ENCODE assay signal across 9 mouse cellular contexts in the genomic region with DNA sequence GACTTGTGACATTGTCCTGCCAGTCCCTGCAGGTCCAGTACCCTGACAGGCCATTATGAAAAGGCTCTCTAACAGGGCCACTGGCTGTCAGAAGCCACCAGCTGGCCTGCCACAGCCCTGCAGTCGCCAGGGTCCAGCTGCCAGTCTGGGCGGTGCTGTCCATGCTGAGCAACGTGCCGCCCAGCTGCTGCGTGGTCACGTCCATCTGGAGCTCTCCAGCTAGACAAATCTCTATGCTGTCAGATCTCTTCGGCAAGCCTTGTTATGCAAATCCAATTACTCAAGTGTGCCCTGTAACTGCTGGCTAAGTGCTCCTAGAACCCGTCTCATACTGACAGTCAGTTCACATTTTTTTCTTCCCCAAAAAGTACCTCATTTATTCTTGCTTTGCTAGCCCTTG. TPM values are rescaled to one million over a fixed set of nuclear protein-coding genes. Genes with fewer than 3 reads are reported as not detected.
DNase-seq lines count a peak whose midpoint lies in the region; ATAC-seq and TF ChIP-seq lines count a peak whose summit lies in the region.
"Had no signal": no experiment of that assay in that cellular context is flagged by ENCODE, and none has a peak within 500 bp of the region (broad histone marks: within the 10 kb centered on the region; RNA-seq: fewer than 3 reads in every experiment).

No protein-coding gene starts in this region.

- peaks cover 6% of the 10 kb centered on the region; the same call in 1 of the 2 replicates for H3K36me3 ChIP-seq in kidney, embryonic 16.5 days (ENCODE audit: insufficient read depth, low read length)
- H3K36me3 ChIP-seq in limb, embryonic 14.5 days (ENCODE audit: control insufficient read depth, insufficient read depth, low read length), result no peaks in the 10 kb centered on the region
- H3K36me3 ChIP-seq: liver, embryonic 15.5 days had no signal

- 14% methylated on average over 8 of the region's 8 CpGs for WGBS in kidney, embryonic 16.5 days
- WGBS in limb, embryonic 14.5 days, result 12% methylated on average over 8 of the region's 8 CpGs

- ATAC-seq in kidney, embryonic 16.5 days (ENCODE audit: low FRiP score, low TSS enrichment), result peak; percentile 83
- ATAC-seq in limb, embryonic 14.5 days (ENCODE audit: low FRiP score, low read depth), result peak; percentile 47; the same call in 1 of the 2 replicates

- H3K4me3 ChIP-seq in kidney, embryonic 16.5 days (ENCODE audit: low read length), result no peak overlapping the region; the same call in 1 of the 2 replicates
- H3K4me3 ChIP-seq in limb, embryonic 14.5 days (replicated peaks; ENCODE audit: low read length), result no peak overlapping the region
- H3K4me3 ChIP-seq: liver, embryonic 15.5 days had no signal

- H3K4me1 ChIP-seq in kidney, embryonic 16.5 days (ENCODE audit: insufficient read depth, low read length), result peaks cover 10% of the 10 kb centered on the region
- no peaks in the 10 kb centered on the region for H3K4me1 ChIP-seq in limb, embryonic 14.5 days (ENCODE audit: control insufficient read depth, insufficient read depth, low read length)
- H3K4me1 ChIP-seq: liver, embryonic 15.5 days had no signal

- H3K27me3 ChIP-seq in kidney, embryonic 16.5 days (ENCODE audit: insufficient read depth, low read length), result no peaks in the 10 kb centered on the region
- no peaks in the 10 kb centered on the region for H3K27me3 ChIP-seq in limb, embryonic 14.5 days (ENCODE audit: control insufficient read depth, insufficient read depth, low read length)
- H3K27me3 ChIP-seq: liver, embryonic 15.5 days had no signal

- peak; percentile 8 to 18 for DNase-seq in cerebellum, postnatal 25 days
- no peak for DNase-seq in cerebellum, adult 11-12 months
- peak; percentile 79 for DNase-seq in embryo, embryonic 11 days
- peak; percentile 59 for DNase-seq in gastrocnemius, postnatal 10 days
- DNase-seq in limb, embryonic 14.5 days (ENCODE audit: low spot score), result peak; percentile 26
- DNase-seq in retina, adult 2 months (ENCODE audit: low read depth, low spot score), result peak; percentile 56
- no peak for DNase-seq in testis, postnatal 14 days (ENCODE audit: low spot score)

- no peaks in the 10 kb centered on the region for H3K9me3 ChIP-seq in kidney, embryonic 16.5 days (ENCODE audit: low read length)
- no peaks in the 10 kb centered on the region for H3K9me3 ChIP-seq in limb, embryonic 14.5 days (ENCODE audit: control insufficient read depth, low read length)
- H3K9me3 ChIP-seq: liver, embryonic 15.5 days had no signal

- H3K27ac ChIP-seq in kidney, embryonic 16.5 days (ENCODE audit: low read length), result 0 out of 2 replicates have a peak overlapping the region, but pooled peaks have one; percentile 12
- H3K27ac ChIP-seq in limb, embryonic 14.5 days (replicated peaks; ENCODE audit: low read depth, low read length), result no peak overlapping the region
- H3K27ac ChIP-seq: liver, embryonic 15.5 days had no signal

- H3K9ac ChIP-seq in kidney, embryonic 16.5 days (replicated peaks; ENCODE audit: low read length), result no peak overlapping the region
- no peak overlapping the region for H3K9ac ChIP-seq in limb, embryonic 14.5 days (ENCODE audit: low read depth, low read length, severe bottlenecking)
- H3K9ac ChIP-seq: liver, embryonic 15.5 days had no signal

- no peak for TF ChIP-seq POLR2A in limb, embryonic 14.5 days (IDR thresholded peaks at IDR 0.05; ENCODE audit: borderline replicate concordance, extremely low read depth, insufficient read depth, insufficient read length)

- H3K4me2 ChIP-seq in kidney, embryonic 16.5 days (replicated peaks; ENCODE audit: low read depth, low read length), result no peak overlapping the region
- no peak overlapping the region for H3K4me2 ChIP-seq in limb, embryonic 14.5 days (replicated peaks; ENCODE audit: low read depth, low read length, severe bottlenecking)
- H3K4me2 ChIP-seq: liver, embryonic 15.5 days had no signal

RNA-seq across cellular contexts. Expression of gene Hibadh, which starts 55.8 kb away (rescaled TPM):
- total RNA-seq in gastrocnemius, postnatal 10 days (2021), result 10 to 100 TPM; 81.3 to 91.6 TPM
- polyA plus RNA-seq in kidney, embryonic 16.5 days (2015; fragmentation: Nextera tagmentation; extraction: Ambion mirVana), result 164 and 171 TPM in 2 replicates
- polyA plus RNA-seq in limb, embryonic 14.5 days (2012; rRNA removed), result 47.6 and 49.2 TPM in 2 replicates
- polyA plus RNA-seq in limb, embryonic 14.5 days (2014; fragmentation: Nextera tagmentation; extraction: Ambion mirVana), result 55.5 and 56.0 TPM in 2 replicates

Comparison
In these comparisons a context has a peak if more than half of its experiments do, and no peak if none do; other contexts are left out.
1. DNase-seq: peak in cerebellum, postnatal 25 days (2 of 2), embryo, embryonic 11 days (single experiment), gastrocnemius, postnatal 10 days (single experiment), limb, embryonic 14.5 days (single experiment) and retina, adult 2 months (single experiment); none in cerebellum, adult 11-12 months (single experiment) and testis, postnatal 14 days (single experiment).